Mouse (Mus musculus) liver, embryonic 14.5 days (tissue): Measurements from ENCODE around the gene Wdr73. TPM values are rescaled to one million over a fixed set of nuclear protein-coding genes. Genes with fewer than 3 reads are reported as not detected.

Source experiments
- ATAC-seq: fragments of 200-750 bp; cut with Nextera tagmentation; 2 replicates; pipeline ENCODE4 v1.8.0; 2017; ENCODE audit warnings: moderate number of reproducible peaks, mild to moderate bottlenecking, moderate library complexity; ENCODE audit not compliant: insufficient read depth
- DNase-seq, 3 experiments: peaks; one replicate each; pipeline ENCODE4 v3.0.0-alpha.2; 2012 to 2013; ENCODE audit warnings: low read depth in 3 of 3, low spot score in 3 of 3
- H3K27ac ChIP-seq: fragments of 300-500 bp; sonication (generic); 2 replicates; pipeline ENCODE4 v1.5.1; 2014; ENCODE audit warnings: moderate library complexity, mild to moderate bottlenecking, control low read depth, inconsistent platforms
- H3K27me3 ChIP-seq: fragments of 300-500 bp; sonication (generic); 2 replicates; pipeline ENCODE4 v1.6.1; 2014; ENCODE audit warnings: mild to moderate bottlenecking, low read length, moderate library complexity; ENCODE audit not compliant: control insufficient read depth, insufficient read depth
- H3K36me3 ChIP-seq: fragments of 300-500 bp; sonication (generic); replicated peaks from 2 replicates; pipeline ENCODE4 v1.6.1; 2014; ENCODE audit warnings: low read depth; ENCODE audit not compliant: control insufficient read depth, insufficient read depth
- H3K4me1 ChIP-seq, 2 experiments: fragments of 200-500 bp in 1 of 2; fragments of 300-500 bp in 1 of 2; sonication (generic) in 1 of 2; replicated peaks; 2 replicates each; pipeline ENCODE4 v1.6.1; 2012 to 2014; ENCODE audit warnings: antibody characterized with exemption in 1 of 2, inconsistent platforms in 1 of 2, low read length in 1 of 2; ENCODE audit not compliant: control insufficient read depth in 2 of 2, insufficient read depth in 2 of 2
- H3K4me2 ChIP-seq: fragments of 300-500 bp; sonication (generic); 2 replicates; pipeline ENCODE4 v1.6.1; 2014; ENCODE audit warnings: low read depth, mild to moderate bottlenecking, control low read depth, moderate library complexity
- H3K4me3 ChIP-seq, 2 experiments: fragments of 200-500 bp in 1 of 2; fragments of 300-500 bp in 1 of 2; sonication (generic) in 1 of 2; 2 replicates each; pipeline ENCODE4 v1.5.1; 2012 to 2014; ENCODE audit warnings: low read depth in 2 of 2, low read length in 2 of 2, mild to moderate bottlenecking in 2 of 2, control low read depth in 1 of 2, inconsistent platforms in 1 of 2, moderate library complexity in 1 of 2; ENCODE audit not compliant: insufficient read depth in 1 of 2
- H3K9ac ChIP-seq: fragments of 300-500 bp; sonication (generic); replicated peaks from 2 replicates; pipeline ENCODE4 v1.6.1; 2014; ENCODE audit warnings: mild to moderate bottlenecking, control low read depth, moderate library complexity
- H3K9me3 ChIP-seq: fragments of 300-500 bp; sonication (generic); 2 replicates; pipeline ENCODE4 v1.6.1; 2016; ENCODE audit warnings: low read length, mixed read lengths; ENCODE audit not compliant: control insufficient read depth
- CTCF ChIP-seq: IDR thresholded peaks from 2 replicates; pipeline ENCODE4 v1.5.1; 2016; ENCODE audit warnings: antibody characterized with exemption, low read depth, control low read depth
- EP300 ChIP-seq: IDR thresholded peaks from 2 replicates; pipeline ENCODE4 v1.6.1; 2016; ENCODE audit warnings: antibody characterized with exemption, low read depth
- WGBS: fragments of 180-500 bp; shearing (Covaris S2); extraction: QIAGEN DNeasy Blood & Tissue Kit; methylation state at CpG from one replicate; pipeline ENCODE4 v1.1.7; 2014; ENCODE audit not compliant: insufficient replicate concordance; 5-methylcytosine and 5-hydroxymethylcytosine counted together
- polyA plus RNA-seq, 2 experiments: library from polyadenylated mRNA; depleted of rRNA in 1 of 2; stranded (reverse) in 1 of 2; unstranded in 1 of 2; fragments of >200 nt; fragmentation: Nextera tagmentation in 1 of 2; extraction: Ambion mirVana in 1 of 2; gene quantifications; 2 replicates each; pipeline versions ENCODE4 v1.2.1 to v1.2.3; 2012 to 2014

Gene Wdr73
- polyA plus RNA-seq, 2 experiments: 10.7 to 11.8 TPM

- ATAC-seq (peak; percentile 55; the same call in 1 of the 2 replicates), DNase-seq (peak; percentile 56 to 64 (median 56))
- H3K9me3 ChIP-seq: no peaks in the 10 kb centered on the region
- H3K36me3 ChIP-seq: no peaks in the 10 kb centered on the region
- H3K27ac ChIP-seq: no peak overlapping the region
- peak overlapping the region; percentile 79 to 87 for H3K4me3 ChIP-seq
- 0% methylated on average over 13 of the region's 13 CpGs for WGBS
- peak overlapping the region; percentile 38 for H3K9ac ChIP-seq
- peak overlapping the region; percentile 74 for H3K4me2 ChIP-seq
- no peaks in the 10 kb centered on the region for H3K27me3 ChIP-seq
- H3K4me1 ChIP-seq: peaks cover 0 to 9% of the 10 kb centered on the region in 2 experiments; a peak in 2 of 4 replicates
- TF ChIP-seq CTCF (no peak), EP300 (no peak)
Measured at GRCm38 (mm10) chr7:80860227-80860626, 40.8 kb downstream of the Wdr73 start.

- Histone ChIP-seq H3K36me3 (no peaks in the 10 kb centered on the region), H3K27me3 (no peaks in the 10 kb centered on the region), H3K4me3 (no peak overlapping the region), H3K9ac (no peak overlapping the region), H3K4me1 (peaks cover 0 to 4% of the 10 kb centered on the region in 2 experiments; a peak in 2 of 4 replicates), H3K4me2 (no peak overlapping the region), H3K9me3 (no peaks in the 10 kb centered on the region), H3K27ac (no peak overlapping the region)
- DNase-seq (peak in 1 of 3 experiments; percentile 47), ATAC-seq (no peak)
- TF ChIP-seq EP300: no peak
- peak; percentile 87 for TF ChIP-seq CTCF
- 9% methylated on average over 6 of the region's 6 CpGs for WGBS
Measured at GRCm38 (mm10) chr7:80857181-80857580, 43.9 kb downstream of the Wdr73 start.

DNA sequence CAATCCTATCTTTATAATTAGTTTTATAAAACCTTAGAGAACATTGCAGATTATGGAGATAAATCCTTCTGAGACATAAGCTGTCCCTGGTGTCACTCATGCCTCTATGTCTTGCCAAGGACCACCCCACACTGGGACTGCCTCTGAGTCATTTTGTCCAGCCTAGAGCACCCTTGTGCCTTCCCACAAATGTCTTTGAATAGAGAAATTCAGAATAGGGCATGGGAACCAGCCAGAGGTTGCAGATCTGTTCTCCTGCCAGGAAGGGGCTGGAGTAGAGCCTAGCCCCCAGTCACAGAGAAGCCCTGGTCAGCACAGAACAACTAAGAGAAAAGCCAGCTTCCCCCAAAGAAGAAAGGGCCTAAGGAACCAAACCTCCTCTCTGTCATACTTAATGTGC is 45.8 kb downstream of the Wdr73 start:
- ATAC-seq (no peak), DNase-seq (no peak)
- no peaks in the 10 kb centered on the region for H3K27me3 ChIP-seq
- no peak for TF ChIP-seq CTCF
- no peak for TF ChIP-seq EP300
- no peak overlapping the region for H3K4me3 ChIP-seq
- no peak overlapping the region for H3K27ac ChIP-seq
- no peak overlapping the region for H3K9ac ChIP-seq
- H3K4me1 ChIP-seq: peaks cover 0 to 4% of the 10 kb centered on the region in 2 experiments; a peak in 1 of 4 replicates
- H3K4me2 ChIP-seq: no peak overlapping the region
- H3K36me3 ChIP-seq: no peaks in the 10 kb centered on the region
- H3K9me3 ChIP-seq: no peaks in the 10 kb centered on the region

DNA sequence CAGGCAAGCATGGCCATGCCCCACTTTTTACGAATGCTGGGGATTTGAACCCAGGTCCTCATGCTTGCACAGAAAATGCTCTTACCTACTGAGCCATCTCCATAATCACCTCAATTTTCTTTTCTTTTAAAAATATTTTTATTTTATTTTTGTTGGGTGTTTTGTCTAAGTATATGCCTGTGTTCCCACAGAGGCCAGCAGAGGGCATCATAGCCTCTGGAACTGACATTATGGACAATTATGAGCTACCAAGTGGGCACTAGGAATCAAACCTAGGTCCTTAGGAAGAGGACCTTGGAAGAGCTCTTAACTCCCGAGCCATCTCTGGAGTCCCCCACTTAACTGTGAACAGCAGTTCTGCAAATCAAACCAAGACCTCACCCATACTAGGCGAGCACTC is 47.9 kb downstream of the Wdr73 start:
- Histone ChIP-seq H3K4me1 (no peaks in the 10 kb centered on the region; a peak in 1 of 4 replicates), H3K4me2 (no peak overlapping the region), H3K27ac (no peak overlapping the region), H3K9ac (no peak overlapping the region), H3K4me3 (no peak overlapping the region), H3K36me3 (no peaks in the 10 kb centered on the region), H3K9me3 (no peaks in the 10 kb centered on the region), H3K27me3 (no peaks in the 10 kb centered on the region)
- ATAC-seq: no peak
- TF ChIP-seq CTCF (peak; percentile 20; the same call in 1 of the 2 replicates), EP300 (no peak)
- WGBS: 82% methylated on average over 3 of the region's 3 CpGs
- no peak for DNase-seq

DNA sequence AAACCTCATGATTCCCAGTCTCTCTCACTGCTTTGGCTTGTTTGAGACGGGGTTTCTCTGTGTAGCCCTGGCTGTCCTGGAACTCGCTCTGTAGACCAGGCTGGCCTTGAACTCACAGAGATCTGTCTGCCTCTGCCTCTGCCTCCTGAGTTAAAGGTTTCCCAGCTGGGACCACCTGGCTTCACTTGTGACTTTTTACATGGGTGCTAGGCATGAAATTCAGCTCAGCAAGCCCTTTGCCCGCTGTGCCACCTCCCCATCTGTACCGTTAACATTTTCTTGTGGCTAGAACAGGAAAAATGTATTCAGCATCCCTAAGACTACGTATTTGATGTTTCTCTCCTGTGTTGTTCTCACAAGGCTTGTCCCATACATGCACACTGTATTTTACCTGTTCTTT is 50.5 kb downstream of the Wdr73 start:
- no peak for TF ChIP-seq EP300
- no peak for TF ChIP-seq CTCF
- Histone ChIP-seq H3K27ac (no peak overlapping the region), H3K9ac (no peak overlapping the region), H3K4me2 (no peak overlapping the region), H3K9me3 (no peaks in the 10 kb centered on the region), H3K27me3 (no peaks in the 10 kb centered on the region), H3K4me3 (no peak overlapping the region), H3K36me3 (no peaks in the 10 kb centered on the region), H3K4me1 (no peaks in the 10 kb centered on the region; a peak in 1 of 4 replicates)
- ATAC-seq (no peak), DNase-seq (no peak)
- WGBS: 65% methylated on average over 5 of the region's 5 CpGs
